Mouse (Mus musculus) ES-Bruce4 (cell line): Measurements from ENCODE around the gene Celsr1.

Source experiments
- CTCF ChIP-seq: IDR thresholded peaks from one replicate; pipeline ENCODE4 v1.8.1; 2011; ENCODE audit warnings: low read depth, low read length
- EP300 ChIP-seq: IDR thresholded peaks from 2 replicates; pipeline ENCODE4 v1.6.1; 2011; ENCODE audit warnings: low read depth, low read length; ENCODE audit not compliant: insufficient read depth
- POLR2A ChIP-seq: IDR thresholded peaks from one replicate; pipeline ENCODE4 v1.8.1; 2011; ENCODE audit warnings: low read length; ENCODE audit not compliant: insufficient read depth

- TF ChIP-seq CTCF (no peak), POLR2A (no peak), EP300 (no peak)
Measured at GRCm38 (mm10) chr15:85966032-85966431, 67.5 kb downstream of the Celsr1 start.
